Mouse (Mus musculus) MEL (cell line): Measurements from ENCODE around the gene Nfat5.

Source experiments
- CHD2 ChIP-seq: IDR thresholded peaks from 2 replicates; pipeline ENCODE4 v1.6.1; 2011; ENCODE audit warnings: low read length, improper control_type of control experiment
- CTCF ChIP-seq, 3 experiments: IDR thresholded peaks in 2 of 3; conservative IDR thresholded peaks in 1 of 3; 2 replicates each; pipeline ENCODE4 v1.5.1; 2011 to 2012; ENCODE audit warnings: low read length in 3 of 3, low read depth in 2 of 3, mild to moderate bottlenecking in 2 of 3, improper control_type of control experiment in 1 of 3, inconsistent platforms in 1 of 3, mixed read lengths in 1 of 3, moderate library complexity in 1 of 3; ENCODE audit not compliant: control insufficient read depth in 1 of 3, insufficient read depth in 1 of 3, poor library complexity in 1 of 3, severe bottlenecking in 1 of 3
- GATA1 ChIP-seq: IDR thresholded peaks from 2 replicates; pipeline ENCODE4 v1.6.1; 2011; ENCODE audit warnings: low read depth, low read length, improper control_type of control experiment
- MEF2A ChIP-seq: IDR thresholded peaks from 2 replicates; pipeline ENCODE4 v1.6.1; 2014; ENCODE audit warnings: low read depth, mild to moderate bottlenecking, inconsistent platforms, low read length, improper control_type of control experiment; ENCODE audit not compliant: poor library complexity, insufficient replicate concordance, severe bottlenecking; ENCODE audit errors: extremely low read depth
- POLR2AphosphoS2 ChIP-seq: IDR thresholded peaks from 2 replicates; pipeline ENCODE4 v1.6.1; 2011; ENCODE audit warnings: low read length, improper control_type of control experiment
- USF1 ChIP-seq: IDR thresholded peaks from 2 replicates; pipeline ENCODE4 v1.6.1; 2014; ENCODE audit warnings: low read depth, mild to moderate bottlenecking, inconsistent platforms, low read length, improper control_type of control experiment, moderate library complexity

DNA sequence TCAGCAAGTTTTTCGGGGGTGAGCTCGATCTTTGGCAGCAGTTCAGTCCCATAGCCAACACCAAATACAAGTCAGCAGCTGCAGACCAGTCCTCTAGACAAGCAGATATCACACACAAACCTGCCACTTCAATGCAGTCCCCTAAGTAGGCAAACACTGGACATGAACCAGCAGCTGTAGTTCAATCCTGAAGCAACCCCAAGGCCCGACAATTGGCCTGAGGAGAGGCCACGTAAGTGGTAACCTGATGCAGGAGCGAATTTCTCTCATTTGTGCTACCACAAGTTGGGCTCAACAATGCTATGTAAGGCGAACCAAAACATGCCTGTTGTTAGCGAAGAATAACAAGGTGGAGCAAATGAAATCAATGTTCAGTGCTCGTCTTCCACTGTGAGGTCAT, 87.5 kb downstream of the Nfat5 start:
- TF ChIP-seq POLR2AphosphoS2 = no peak
- TF ChIP-seq GATA1 = no peak
- no peak for TF ChIP-seq MEF2A
- TF ChIP-seq USF1 = no peak
- no peak for TF ChIP-seq CTCF (IDR thresholded peaks at IDR 0.05 in 2 of 3, conservative IDR thresholded peaks at IDR 0.05 in 1 of 3; ENCODE audit: control insufficient read depth in 1 of 3, insufficient read depth in 1 of 3, low read depth in 2 of 3, low read length in 3 of 3, poor library complexity in 1 of 3, severe bottlenecking in 1 of 3)
- TF ChIP-seq CHD2 = no peak
